Mouse (Mus musculus) midbrain, postnatal 0 days (tissue): ENCODE data around the gene A830031A19Rik. TPM values are rescaled to one million over a fixed set of nuclear protein-coding genes. Genes with fewer than 3 reads are reported as not detected.

Experiments
- ATAC-seq: fragments of 200-750 bp; cut with Nextera tagmentation; 2 replicates; pipeline ENCODE4 v1.8.0; 2017; ENCODE audit warnings: moderate number of reproducible peaks, mild to moderate bottlenecking, moderate TSS enrichment, moderate library complexity; ENCODE audit not compliant: low FRiP score
- DNase-seq: peaks from one replicate; pipeline ENCODE4 v3.0.0-alpha.2; 2015; ENCODE audit warnings: low spot score
- H3K27ac ChIP-seq: fragments of 300-500 bp; sonication (generic); 2 replicates; pipeline ENCODE4 v1.5.1; 2014; ENCODE audit warnings: low read depth, mild to moderate bottlenecking, low read length, mixed read lengths
- H3K27me3 ChIP-seq: fragments of 300-500 bp; sonication (generic); 2 replicates; pipeline ENCODE4 v1.6.1; 2014; ENCODE audit warnings: low read length, control low read depth, mixed read lengths; ENCODE audit not compliant: insufficient read depth
- H3K36me3 ChIP-seq: fragments of 300-500 bp; sonication (generic); 2 replicates; pipeline ENCODE4 v1.6.1; 2014; ENCODE audit warnings: low read length, control low read depth, mixed read lengths; ENCODE audit not compliant: insufficient read depth
- H3K4me1 ChIP-seq: fragments of 300-500 bp; sonication (generic); 2 replicates; pipeline ENCODE4 v1.6.1; 2014; ENCODE audit warnings: mild to moderate bottlenecking, control low read depth, antibody characterized with exemption, low read length, mixed read lengths; ENCODE audit not compliant: insufficient read depth
- H3K4me2 ChIP-seq: fragments of 300-500 bp; sonication (generic); 2 replicates; pipeline ENCODE4 v1.6.1; 2014; ENCODE audit warnings: low read depth, mild to moderate bottlenecking, low read length, mixed read lengths; ENCODE audit not compliant: poor library complexity, severe bottlenecking
- H3K4me3 ChIP-seq: fragments of 300-500 bp; sonication (generic); 2 replicates; pipeline ENCODE4 v1.5.1; 2014; ENCODE audit warnings: low read depth, mild to moderate bottlenecking, low read length, moderate library complexity
- H3K9ac ChIP-seq: fragments of 300-500 bp; sonication (generic); replicated peaks from 2 replicates; pipeline ENCODE4 v1.6.1; 2014; ENCODE audit warnings: mild to moderate bottlenecking, low read length, moderate library complexity, mixed read lengths; ENCODE audit not compliant: poor library complexity, severe bottlenecking
- H3K9me3 ChIP-seq: fragments of 300-500 bp; sonication (generic); 2 replicates; pipeline ENCODE4 v1.6.1; 2016; ENCODE audit warnings: low read length, control low read depth
- CTCF ChIP-seq: IDR thresholded peaks from 2 replicates; pipeline ENCODE4 v1.5.1; 2016; ENCODE audit warnings: antibody characterized with exemption, mild to moderate bottlenecking
- WGBS: fragments of 180-500 bp; shearing (Covaris S2); extraction: QIAGEN DNeasy Blood & Tissue Kit; methylation state at CpG from one replicate; pipeline ENCODE4 v1.1.7; 2014; 5-methylcytosine and 5-hydroxymethylcytosine counted together
- polyA plus RNA-seq: library from polyadenylated mRNA; unstranded; fragments of >200 nt; fragmentation: Nextera tagmentation; extraction: Ambion mirVana; gene quantifications from 2 replicates; pipeline ENCODE4 v1.2.1, GENCODE M21; 2015
- total RNA-seq: library from RNA; depleted of rRNA; stranded (reverse); fragments of >200 nt; gene quantifications from 2 replicates; pipeline ENCODE4 v1.2.3, GENCODE M21; 2014

A830031A19Rik gene
- total and polyA plus RNA-seq, 2 experiments from 2014 or later = not detected

GRCm38 (mm10) chr11:24115017-24115752 is 40.3 kb upstream of the A830031A19Rik start:
- 87% methylated on average over 12 of the region's 12 CpGs for WGBS
- H3K27ac ChIP-seq = no peak overlapping the region
- DNase-seq (no peak), ATAC-seq (no peak)
- H3K36me3 ChIP-seq = no peaks in the 10 kb centered on the region
- no peaks in the 10 kb centered on the region for H3K9me3 ChIP-seq
- H3K4me1 ChIP-seq = no peaks in the 10 kb centered on the region
- H3K4me3 ChIP-seq = no peak overlapping the region
- H3K27me3 ChIP-seq = no peaks in the 10 kb centered on the region
- H3K9ac ChIP-seq = no peak overlapping the region
- no peak overlapping the region for H3K4me2 ChIP-seq
- TF ChIP-seq CTCF = no peak

- Histone ChIP-seq H3K4me2 (no peak overlapping the region), H3K9ac (no peak overlapping the region), H3K27ac (no peak overlapping the region), H3K27me3 (no peaks in the 10 kb centered on the region), H3K4me1 (peaks cover 5% of the 10 kb centered on the region; the same call in 1 of the 2 replicates), H3K36me3 (no peaks in the 10 kb centered on the region), H3K4me3 (no peak overlapping the region), H3K9me3 (no peaks in the 10 kb centered on the region)
- DNase-seq = no peak
- no peak for ATAC-seq
- 53% methylated on average over 6 of the region's 6 CpGs for WGBS
- no peak for TF ChIP-seq CTCF
Observed at GRCm38 (mm10) chr11:24111720-24112119, 36.9 kb upstream of the A830031A19Rik start.

- H3K9me3 ChIP-seq = no peaks in the 10 kb centered on the region
- DNase-seq (no peak), ATAC-seq (no peak)
- no peak for TF ChIP-seq CTCF
- H3K27me3 ChIP-seq = no peaks in the 10 kb centered on the region
- no peak overlapping the region for H3K9ac ChIP-seq
- H3K36me3 ChIP-seq = no peaks in the 10 kb centered on the region
- 64% methylated on average over 2 of the region's 2 CpGs for WGBS
- no peak overlapping the region for H3K27ac ChIP-seq
- H3K4me3 ChIP-seq = no peak overlapping the region
- peaks cover 5% of the 10 kb centered on the region; the same call in 1 of the 2 replicates for H3K4me1 ChIP-seq
- H3K4me2 ChIP-seq = no peak overlapping the region
Observed at GRCm38 (mm10) chr11:24110113-24110512, 35.3 kb upstream of the A830031A19Rik start.

- no peak for TF ChIP-seq CTCF
- Histone ChIP-seq H3K4me3 (no peak overlapping the region), H3K36me3 (no peaks in the 10 kb centered on the region), H3K9me3 (no peaks in the 10 kb centered on the region), H3K4me2 (no peak overlapping the region), H3K27ac (no peak overlapping the region), H3K9ac (no peak overlapping the region), H3K27me3 (no peaks in the 10 kb centered on the region), H3K4me1 (peaks cover 5% of the 10 kb centered on the region; the same call in 1 of the 2 replicates)
- ATAC-seq (no peak), DNase-seq (no peak)
- 88% methylated on average over 3 of the region's 3 CpGs for WGBS
Observed at GRCm38 (mm10) chr11:24109388-24109787, 34.5 kb upstream of the A830031A19Rik start.

GRCm38 (mm10) chr11:24108974-24109373 is 34.1 kb upstream of the A830031A19Rik start:
- peak; percentile 19 for TF ChIP-seq CTCF
- no peak overlapping the region for H3K9ac ChIP-seq
- no peaks in the 10 kb centered on the region for H3K27me3 ChIP-seq
- no peaks in the 10 kb centered on the region for H3K36me3 ChIP-seq
- DNase-seq (no peak), ATAC-seq (no peak)
- no peak overlapping the region for H3K27ac ChIP-seq
- H3K4me1 ChIP-seq = peaks cover 5% of the 10 kb centered on the region; the same call in 1 of the 2 replicates
- H3K9me3 ChIP-seq = no peaks in the 10 kb centered on the region
- H3K4me2 ChIP-seq = no peak overlapping the region
- H3K4me3 ChIP-seq = no peak overlapping the region
- 80% methylated on average over 3 of the region's 3 CpGs for WGBS

GRCm38 (mm10) chr11:24107414-24107813 is 32.6 kb upstream of the A830031A19Rik start:
- 57% methylated on average over 5 of the region's 5 CpGs for WGBS
- no peak overlapping the region for H3K4me2 ChIP-seq
- H3K4me3 ChIP-seq = no peak overlapping the region
- no peaks in the 10 kb centered on the region for H3K27me3 ChIP-seq
- no peak overlapping the region for H3K9ac ChIP-seq
- no peaks in the 10 kb centered on the region for H3K36me3 ChIP-seq
- H3K9me3 ChIP-seq = no peaks in the 10 kb centered on the region
- no peak overlapping the region for H3K27ac ChIP-seq
- H3K4me1 ChIP-seq = peaks cover 5% of the 10 kb centered on the region; the same call in 1 of the 2 replicates
- no peak for DNase-seq
- no peak for TF ChIP-seq CTCF
- no peak for ATAC-seq
